Mouse (Mus musculus): ENCODE data around the gene Nckap5. TPM values are rescaled to one million over a fixed set of nuclear protein-coding genes. Genes with fewer than 3 reads are reported as not detected.

Nckap5 gene
- polyA plus RNA-seq, 1 experiment from 2014 or later: 28.3 TPM

DNA sequence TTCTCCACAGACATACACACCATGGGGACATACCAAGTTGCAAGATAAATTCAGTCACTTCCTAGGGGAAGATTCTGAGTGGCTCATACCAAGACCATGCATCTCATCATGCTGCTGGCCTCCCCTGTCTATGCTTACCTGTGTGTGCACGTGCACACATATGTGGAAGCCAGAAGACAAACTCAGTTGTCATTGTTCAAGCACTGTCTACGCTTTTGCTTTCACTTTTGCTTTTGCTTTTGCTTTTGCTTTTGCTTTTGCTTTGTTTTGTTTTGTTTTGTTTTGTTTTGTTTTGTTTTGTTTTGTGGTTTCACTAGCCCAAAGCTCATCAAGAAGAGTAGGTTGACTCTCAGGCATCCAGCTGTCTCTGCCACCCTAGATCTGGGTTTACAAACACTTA lies 67.4 kb downstream of the Nckap5 start:
- peaks cover 17% of the 10 kb centered on the region for H3K4me1 ChIP-seq
- no peak overlapping the region for H3K27ac ChIP-seq
- 89% methylated on average over 2 of the region's 2 CpGs for WGBS

GRCm38 (mm10) chr1:126760386-126760785 lies 70.2 kb downstream of the Nckap5 start:
- H3K4me2 ChIP-seq: no peak overlapping the region

More for the DNA sequence above, 67.4 kb downstream of the Nckap5 start:
- no peaks in the 10 kb centered on the region for H3K36me3 ChIP-seq (replicated peaks)
- no peak for ATAC-seq (ENCODE audit: low FRiP score)
- H3K9me3 ChIP-seq: no peaks in the 10 kb centered on the region
- H3K4me3 ChIP-seq (replicated peaks): no peak overlapping the region
- H3K9ac ChIP-seq: no peak overlapping the region
- H3K4me2 ChIP-seq: no peak overlapping the region
- no peaks in the 10 kb centered on the region; the same call in 1 of the 2 replicates for H3K27me3 ChIP-seq

DNA sequence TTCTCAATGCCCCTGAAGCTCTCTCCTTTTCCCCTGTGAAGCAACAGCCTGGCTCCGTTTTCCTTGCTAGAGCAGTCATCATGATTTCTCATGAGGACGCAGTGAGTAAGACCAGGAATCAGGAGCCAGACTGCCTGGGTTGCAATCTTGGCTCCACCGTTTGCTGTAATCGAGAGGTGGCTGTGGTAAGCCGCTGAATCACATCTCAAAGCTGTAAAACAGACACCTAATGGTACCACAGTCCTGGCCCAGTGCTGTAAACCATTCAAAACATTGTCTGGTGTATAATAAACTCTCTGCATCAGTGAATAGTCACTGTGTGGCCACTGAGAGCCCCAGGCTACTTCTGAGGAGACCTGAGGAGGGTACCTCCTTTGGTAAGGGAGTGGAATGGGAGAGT lies 74.9 kb downstream of the Nckap5 start:
- Histone ChIP-seq H3K27me3 (no peaks in the 10 kb centered on the region), H3K4me1 (peaks cover 11% of the 10 kb centered on the region), H3K4me2 (no peak overlapping the region), H3K27ac (no peak overlapping the region), H3K36me3 (replicated peaks) (no peaks in the 10 kb centered on the region), H3K9me3 (no peaks in the 10 kb centered on the region), H3K9ac (no peak overlapping the region), H3K4me3 (replicated peaks) (no peak overlapping the region)
- WGBS: 69% methylated on average over 5 of the region's 5 CpGs
- ATAC-seq (ENCODE audit: low FRiP score): no peak

More at GRCm38 (mm10) chr1:126760386-126760785, 70.2 kb downstream of the Nckap5 start:
- Histone ChIP-seq H3K36me3 (replicated peaks) (no peaks in the 10 kb centered on the region), H3K9me3 (no peaks in the 10 kb centered on the region), H3K27ac (no peak overlapping the region), H3K27me3 (no peaks in the 10 kb centered on the region; the same call in 1 of the 2 replicates), H3K4me1 (peaks cover 5% of the 10 kb centered on the region), H3K9ac (no peak overlapping the region), H3K4me3 (replicated peaks) (no peak overlapping the region)
- 17% methylated on average over 2 of the region's 2 CpGs for WGBS
- no peak for ATAC-seq (ENCODE audit: low FRiP score)

DNA sequence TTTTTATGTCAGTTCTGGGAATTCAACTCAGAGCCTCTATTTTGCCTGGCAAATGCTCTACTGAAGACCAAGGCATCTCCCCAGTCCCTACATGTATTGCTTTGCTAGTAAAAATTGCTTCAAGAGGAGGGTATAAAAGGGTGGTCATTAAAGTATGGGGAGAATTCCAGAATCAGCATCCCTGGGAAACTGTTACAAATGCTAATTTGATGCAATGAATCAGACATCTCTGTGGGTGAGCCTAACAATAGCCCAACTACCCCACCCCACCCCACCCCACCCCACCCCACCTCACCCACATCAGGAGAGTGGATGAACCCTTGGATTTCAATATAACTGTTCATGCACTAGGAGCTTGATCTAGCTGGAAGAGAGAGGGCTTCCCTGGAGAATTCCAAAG lies 77.0 kb downstream of the Nckap5 start:
- Histone ChIP-seq H3K4me2 (no peak overlapping the region), H3K4me3 (replicated peaks) (no peak overlapping the region), H3K4me1 (peaks cover 11% of the 10 kb centered on the region), H3K36me3 (replicated peaks) (no peaks in the 10 kb centered on the region), H3K9me3 (no peaks in the 10 kb centered on the region), H3K27ac (no peak overlapping the region), H3K9ac (no peak overlapping the region), H3K27me3 (no peaks in the 10 kb centered on the region)
- no peak for ATAC-seq (ENCODE audit: low FRiP score)

- Histone ChIP-seq H3K36me3 (replicated peaks) (no peaks in the 10 kb centered on the region), H3K27ac (no peak overlapping the region), H3K27me3 (no peaks in the 10 kb centered on the region), H3K4me3 (replicated peaks) (no peak overlapping the region), H3K9ac (no peak overlapping the region), H3K9me3 (no peaks in the 10 kb centered on the region), H3K4me2 (no peak overlapping the region), H3K4me1 (peaks cover 11% of the 10 kb centered on the region)
- no peak for ATAC-seq (ENCODE audit: low FRiP score)
- 87% methylated on average over 13 of the region's 13 CpGs for WGBS
Measured at GRCm38 (mm10) chr1:126752247-126753037, 78.2 kb downstream of the Nckap5 start.

GRCm38 (mm10) chr1:126751137-126751536 lies 79.5 kb downstream of the Nckap5 start:
- H3K9me3 ChIP-seq: no peaks in the 10 kb centered on the region
- no peak overlapping the region for H3K4me3 ChIP-seq (replicated peaks)
- H3K27me3 ChIP-seq: 0 out of 2 replicates have a peak, but pooled peaks cover 8% of the 10 kb centered on the region
- no peaks in the 10 kb centered on the region for H3K36me3 ChIP-seq (replicated peaks)
- H3K4me2 ChIP-seq: no peak overlapping the region
- H3K9ac ChIP-seq: no peak overlapping the region
- no peak overlapping the region for H3K27ac ChIP-seq
- 53% methylated on average over 6 of the region's 6 CpGs for WGBS
- H3K4me1 ChIP-seq: peaks cover 11% of the 10 kb centered on the region
- peak; percentile 48; the same call in 1 of the 2 replicates for ATAC-seq (ENCODE audit: low FRiP score)

DNA sequence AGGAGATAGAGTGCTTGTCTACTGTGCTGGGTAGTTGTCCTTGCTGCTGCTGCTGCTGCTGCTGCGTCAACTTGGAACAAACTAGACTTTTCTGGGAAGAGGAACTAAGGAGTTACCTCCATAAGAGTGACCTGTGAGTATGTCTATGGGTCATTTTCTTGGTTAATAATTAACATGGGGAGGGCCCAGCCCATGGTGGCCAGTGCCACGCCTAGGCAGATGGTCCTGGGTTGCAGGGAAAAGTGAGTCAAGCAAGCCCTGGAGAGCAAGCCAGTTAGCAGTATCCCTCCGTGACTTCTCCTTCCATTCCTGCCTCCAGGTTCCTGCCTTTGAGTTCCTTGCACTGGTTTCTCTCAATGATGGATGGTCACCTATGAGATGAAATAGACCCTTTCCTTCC lies 80.4 kb downstream of the Nckap5 start:
- WGBS: 91% methylated on average over 3 of the region's 3 CpGs
- Histone ChIP-seq H3K4me3 (replicated peaks) (no peak overlapping the region), H3K4me2 (no peak overlapping the region), H3K27ac (no peak overlapping the region), H3K27me3 (0 out of 2 replicates have a peak, but pooled peaks cover 8% of the 10 kb centered on the region), H3K9ac (no peak overlapping the region), H3K9me3 (no peaks in the 10 kb centered on the region), H3K36me3 (replicated peaks) (no peaks in the 10 kb centered on the region), H3K4me1 (peaks cover 20% of the 10 kb centered on the region)
- ATAC-seq (ENCODE audit: low FRiP score): no peak

GRCm38 (mm10) chr1:126747914-126748313 lies 82.7 kb downstream of the Nckap5 start:
- Histone ChIP-seq H3K4me2 (no peak overlapping the region), H3K4me3 (replicated peaks) (no peak overlapping the region), H3K9ac (no peak overlapping the region), H3K27ac (no peak overlapping the region), H3K36me3 (replicated peaks) (no peaks in the 10 kb centered on the region), H3K4me1 (peaks cover 30% of the 10 kb centered on the region), H3K27me3 (0 out of 2 replicates have a peak, but pooled peaks cover 8% of the 10 kb centered on the region), H3K9me3 (no peaks in the 10 kb centered on the region)
- no peak for ATAC-seq (ENCODE audit: low FRiP score)
- WGBS: 87% methylated on average over 4 of the region's 4 CpGs

GRCm38 (mm10) chr1:126745482-126746136 lies 85.0 kb downstream of the Nckap5 start:
- no peaks in the 10 kb centered on the region for H3K36me3 ChIP-seq (replicated peaks)
- 4% methylated on average over 4 of the region's 4 CpGs for WGBS
- H3K4me2 ChIP-seq: no peak overlapping the region
- H3K9ac ChIP-seq: peak overlapping the region; percentile 42; the same call in 1 of the 2 replicates
- peak overlapping the region; percentile 65 for H3K27ac ChIP-seq
- peak; percentile 62 for ATAC-seq (ENCODE audit: low FRiP score)
- peaks cover 19% of the 10 kb centered on the region for H3K4me1 ChIP-seq
- 0 out of 2 replicates have a peak, but pooled peaks cover 8% of the 10 kb centered on the region for H3K27me3 ChIP-seq
- no peak overlapping the region for H3K4me3 ChIP-seq (replicated peaks)
- no peaks in the 10 kb centered on the region for H3K9me3 ChIP-seq

GRCm38 (mm10) chr1:126744631-126745305 lies 85.8 kb downstream of the Nckap5 start:
- Histone ChIP-seq H3K9ac (no peak overlapping the region), H3K4me2 (no peak overlapping the region), H3K9me3 (no peaks in the 10 kb centered on the region), H3K27me3 (0 out of 2 replicates have a peak, but pooled peaks cover 8% of the 10 kb centered on the region), H3K4me3 (replicated peaks) (no peak overlapping the region), H3K27ac (no peak overlapping the region), H3K36me3 (replicated peaks) (no peaks in the 10 kb centered on the region), H3K4me1 (peaks cover 19% of the 10 kb centered on the region)
- 42% methylated on average over 14 of the region's 14 CpGs for WGBS
- no peak for ATAC-seq (ENCODE audit: low FRiP score)

DNA sequence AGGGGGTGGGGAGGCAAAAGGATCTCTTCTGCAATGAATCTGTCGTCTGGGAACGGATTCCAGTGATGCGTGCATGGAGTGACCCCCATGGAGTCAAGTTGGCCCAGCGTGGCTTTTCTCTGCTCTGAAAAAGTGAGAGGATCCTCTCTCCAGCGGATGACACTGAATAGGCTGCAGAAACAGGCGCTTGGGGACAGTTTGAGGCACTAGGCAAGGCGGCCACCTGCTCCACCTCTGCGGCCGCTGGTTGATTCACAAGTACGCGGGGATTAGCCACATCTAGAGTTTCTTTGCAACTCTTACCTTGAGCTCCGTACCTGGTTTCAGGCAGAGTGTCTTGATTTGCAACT lies 92.3 kb downstream of the Nckap5 start:
- peak overlapping the region; percentile 43 for H3K4me3 ChIP-seq (replicated peaks)
- H3K4me1 ChIP-seq: peaks cover 37% of the 10 kb centered on the region
- ATAC-seq (ENCODE audit: low FRiP score): peak; percentile 60; the same call in 1 of the 2 replicates
- no peaks in the 10 kb centered on the region for H3K27me3 ChIP-seq
- no peaks in the 10 kb centered on the region for H3K36me3 ChIP-seq (replicated peaks)
- peak overlapping the region; percentile 68 for H3K4me2 ChIP-seq
- H3K27ac ChIP-seq: peak overlapping the region; percentile 81
- WGBS: 2% methylated on average over 12 of the region's 12 CpGs
- H3K9ac ChIP-seq: peak overlapping the region; percentile 56
- H3K9me3 ChIP-seq: no peaks in the 10 kb centered on the region

DNA sequence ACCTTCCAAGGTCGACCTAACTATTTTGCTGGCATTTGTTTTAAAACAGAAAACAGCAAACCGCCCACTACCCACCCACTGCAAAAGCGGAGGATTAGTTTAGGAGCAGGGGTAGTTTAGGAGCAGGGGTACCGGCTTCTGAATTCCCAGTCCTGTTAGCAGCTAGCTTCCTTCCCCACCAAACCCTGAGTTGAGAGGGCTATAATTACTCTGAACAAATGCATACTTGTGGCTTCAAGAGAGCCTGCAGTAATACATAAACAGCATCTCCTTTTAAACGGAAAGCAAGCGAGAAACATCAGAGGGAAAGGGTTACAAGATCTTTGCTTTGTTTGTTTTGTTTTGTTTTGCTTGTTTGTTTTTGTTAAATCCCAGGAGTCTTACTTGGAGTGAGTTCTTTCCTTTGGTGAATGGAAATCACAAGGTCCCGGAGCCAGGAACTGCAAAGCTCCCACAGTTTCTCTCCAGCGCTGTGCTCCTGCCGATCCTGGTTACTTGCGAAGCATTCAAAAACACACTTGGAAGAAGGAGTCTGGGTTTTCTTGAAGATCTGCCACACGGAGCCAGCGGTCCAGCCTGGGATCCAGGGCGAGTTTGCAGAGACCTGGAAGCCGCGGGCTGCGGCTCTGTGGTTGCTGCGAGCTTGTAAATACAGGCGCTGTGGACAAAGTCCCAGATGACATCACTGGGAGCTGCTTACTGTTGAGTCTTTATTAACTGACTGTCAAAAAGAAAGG lies 92.9 kb downstream of the Nckap5 start:
- peak overlapping the region; percentile 68 for H3K4me2 ChIP-seq
- peak overlapping the region; percentile 56 for H3K9ac ChIP-seq
- no peaks in the 10 kb centered on the region for H3K27me3 ChIP-seq
- no peaks in the 10 kb centered on the region for H3K36me3 ChIP-seq (replicated peaks)
- H3K27ac ChIP-seq: peak overlapping the region; percentile 81
- H3K4me1 ChIP-seq: peaks cover 37% of the 10 kb centered on the region
- H3K4me3 ChIP-seq (replicated peaks): peak overlapping the region; percentile 43
- ATAC-seq (ENCODE audit: low FRiP score): peak; percentile 77
- no peaks in the 10 kb centered on the region for H3K9me3 ChIP-seq
- 7% methylated on average over 18 of the region's 18 CpGs for WGBS

Measured in forebrain, embryonic 12.5 days (tissue).